Comparison of ENCODE assay signal across 17 mouse cellular contexts in the genomic region with DNA sequence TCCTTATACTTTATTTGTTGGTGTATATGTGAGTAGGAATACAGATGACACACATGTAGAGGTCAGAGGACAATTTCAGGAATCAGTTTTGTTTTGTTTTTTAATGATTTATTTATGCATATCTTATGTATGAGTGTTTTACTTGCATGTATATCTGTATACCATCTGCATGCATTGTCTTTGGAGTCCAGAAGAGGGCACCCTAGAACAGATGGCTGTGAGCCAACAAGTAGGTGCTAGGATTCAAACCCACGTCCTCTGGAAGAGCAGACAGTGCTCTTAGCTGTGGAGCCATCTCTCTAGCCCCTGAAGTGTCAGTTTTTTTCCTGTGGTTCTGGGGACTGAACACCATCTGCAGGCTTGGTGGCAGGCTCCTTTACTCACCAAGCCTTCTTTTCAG. TPM values are rescaled to one million over a fixed set of nuclear protein-coding genes. Genes with fewer than 3 reads are reported as not detected.
DNase-seq lines count a peak whose midpoint lies in the region; ATAC-seq and TF ChIP-seq lines count a peak whose summit lies in the region.
"Had no signal": no experiment of that assay in that cellular context is flagged by ENCODE, and none has a peak within 500 bp of the region (broad histone marks: within the 10 kb centered on the region; RNA-seq: fewer than 3 reads in every experiment).

No protein-coding gene starts in this region.

- no peak overlapping the region for H3K4me2 ChIP-seq in intestine, postnatal 0 days (replicated peaks; ENCODE audit: low read depth)
- no peak overlapping the region for H3K4me2 ChIP-seq in intestine, embryonic 15.5 days (replicated peaks)
- H3K4me2 ChIP-seq in lung, postnatal 0 days (replicated peaks; ENCODE audit: low read depth, low read length), result no peak overlapping the region
- H3K4me2 ChIP-seq: heart, embryonic 15.5 days; hindbrain, embryonic 12.5 days; liver, embryonic 13.5 days; neural tube, embryonic 15.5 days had no signal

- ATAC-seq in intestine, postnatal 0 days, result no peak
- ATAC-seq in intestine, embryonic 15.5 days, result no peak
- ATAC-seq in lung, postnatal 0 days, result no peak

- H3K9me3 ChIP-seq in intestine, postnatal 0 days (ENCODE audit: control insufficient read depth), result no peaks in the 10 kb centered on the region
- no peaks in the 10 kb centered on the region for H3K9me3 ChIP-seq in intestine, embryonic 15.5 days
- no peaks in the 10 kb centered on the region for H3K9me3 ChIP-seq in lung, postnatal 0 days (ENCODE audit: low read length)
- no peaks in the 10 kb centered on the region for H3K9me3 ChIP-seq in ES-Bruce4 (replicated peaks; ENCODE audit: control insufficient read depth, insufficient read depth, low read length, poor library complexity, severe bottlenecking)
- H3K9me3 ChIP-seq: embryonic facial prominence, embryonic 10.5 days; G1E; heart, embryonic 15.5 days; hindbrain, embryonic 12.5 days; liver, embryonic 13.5 days; neural tube, embryonic 15.5 days had no signal

- peaks cover 46% of the 10 kb centered on the region for H3K36me3 ChIP-seq in intestine, postnatal 0 days (ENCODE audit: control insufficient read depth, insufficient read depth)
- peaks cover 29% of the 10 kb centered on the region for H3K36me3 ChIP-seq in intestine, embryonic 15.5 days
- H3K36me3 ChIP-seq in lung, postnatal 0 days (ENCODE audit: insufficient read depth, low read length), result peaks cover 6% of the 10 kb centered on the region; the same call in 1 of the 2 replicates
- H3K36me3 ChIP-seq in ES-Bruce4 (ENCODE audit: control insufficient read depth, insufficient read depth, low read length, poor library complexity, severe bottlenecking), result peaks cover 52% of the 10 kb centered on the region

- no peak for TF ChIP-seq EP300 in lung, postnatal 0 days (IDR thresholded peaks at IDR 0.05)
- no peak for TF ChIP-seq EP300 in ES-Bruce4 (IDR thresholded peaks at IDR 0.05; ENCODE audit: insufficient read depth, low read depth, low read length)

- H3K4me3 ChIP-seq in intestine, postnatal 0 days (ENCODE audit: low read depth, low read length), result no peak overlapping the region
- H3K4me3 ChIP-seq in intestine, embryonic 15.5 days (replicated peaks), result no peak overlapping the region
- no peak overlapping the region for H3K4me3 ChIP-seq in lung, postnatal 0 days (ENCODE audit: low read depth, low read length)
- H3K4me3 ChIP-seq in ES-Bruce4 (ENCODE audit: low read depth, low read length), result no peak overlapping the region
- no peak overlapping the region for H3K4me3 ChIP-seq in cortical plate, adult 2 months (ENCODE audit: insufficient read depth, low read length)
- H3K4me3 ChIP-seq: embryonic facial prominence, embryonic 10.5 days; heart, embryonic 15.5 days; hindbrain, embryonic 12.5 days; liver, embryonic 13.5 days; neural tube, embryonic 15.5 days had no signal

- no peaks in the 10 kb centered on the region for H3K4me1 ChIP-seq in intestine, postnatal 0 days (replicated peaks; ENCODE audit: control insufficient read depth, insufficient read depth, low read length)
- H3K4me1 ChIP-seq in intestine, embryonic 15.5 days (replicated peaks), result no peaks in the 10 kb centered on the region
- no peaks in the 10 kb centered on the region for H3K4me1 ChIP-seq in lung, postnatal 0 days (ENCODE audit: insufficient read depth, low read depth, low read length)
- no peaks in the 10 kb centered on the region for H3K4me1 ChIP-seq in ES-Bruce4 (ENCODE audit: control insufficient read depth, insufficient read depth, low read length)
- H3K4me1 ChIP-seq in cortical plate, adult 2 months (ENCODE audit: control insufficient read depth, insufficient read depth, low read length), result no peaks in the 10 kb centered on the region
- H3K4me1 ChIP-seq: embryonic facial prominence, embryonic 10.5 days; heart, embryonic 15.5 days; hindbrain, embryonic 12.5 days; liver, embryonic 13.5 days; neural tube, embryonic 15.5 days had no signal

- no peaks in the 10 kb centered on the region for H3K27me3 ChIP-seq in intestine, postnatal 0 days (replicated peaks; ENCODE audit: control insufficient read depth, insufficient read depth, low read length)
- no peaks in the 10 kb centered on the region for H3K27me3 ChIP-seq in intestine, embryonic 15.5 days (replicated peaks)
- H3K27me3 ChIP-seq in lung, postnatal 0 days (replicated peaks; ENCODE audit: insufficient read depth, low read length), result no peaks in the 10 kb centered on the region
- H3K27me3 ChIP-seq in ES-Bruce4 (ENCODE audit: control insufficient read depth, insufficient read depth, low read length, poor library complexity, severe bottlenecking), result no peaks in the 10 kb centered on the region
- H3K27me3 ChIP-seq: heart, embryonic 15.5 days; hindbrain, embryonic 12.5 days; liver, embryonic 13.5 days; neural tube, embryonic 15.5 days had no signal

- TF ChIP-seq CTCF in intestine, postnatal 0 days (IDR thresholded peaks at IDR 0.05; ENCODE audit: low read depth), result peak; percentile 60
- TF ChIP-seq CTCF in lung, postnatal 0 days (IDR thresholded peaks at IDR 0.05), result peak; percentile 52
- peak; percentile 17 for TF ChIP-seq CTCF in ES-Bruce4 (IDR thresholded peaks at IDR 0.05; ENCODE audit: low read depth, low read length)
- 0 out of 2 replicates have a peak, but pooled peaks have one; percentile 12 for TF ChIP-seq CTCF in cortical plate, adult 2 months (IDR thresholded peaks at IDR 0.05; ENCODE audit: extremely low read depth, insufficient read depth, low read length)

- no peak overlapping the region for H3K9ac ChIP-seq in intestine, postnatal 0 days (ENCODE audit: low read depth, low read length)
- no peak overlapping the region for H3K9ac ChIP-seq in intestine, embryonic 15.5 days
- H3K9ac ChIP-seq in lung, postnatal 0 days (replicated peaks; ENCODE audit: low read depth), result no peak overlapping the region
- no peak overlapping the region for H3K9ac ChIP-seq in ES-Bruce4 (ENCODE audit: low read depth, poor library complexity, severe bottlenecking)
- H3K9ac ChIP-seq: heart, embryonic 15.5 days; hindbrain, embryonic 12.5 days; liver, embryonic 13.5 days; neural tube, embryonic 15.5 days had no signal

- H3K27ac ChIP-seq in intestine, postnatal 0 days (ENCODE audit: low read depth, low read length), result no peak overlapping the region
- no peak overlapping the region for H3K27ac ChIP-seq in intestine, embryonic 15.5 days
- no peak overlapping the region for H3K27ac ChIP-seq in lung, postnatal 0 days (ENCODE audit: low read length)
- H3K27ac ChIP-seq in ES-Bruce4 (ENCODE audit: insufficient read depth, low read length), result no peak overlapping the region
- no peak overlapping the region for H3K27ac ChIP-seq in cortical plate, adult 2 months (ENCODE audit: insufficient read depth, low read length)
- H3K27ac ChIP-seq: embryonic facial prominence, embryonic 10.5 days; heart, embryonic 15.5 days; hindbrain, embryonic 12.5 days; liver, embryonic 13.5 days; neural tube, embryonic 15.5 days had no signal

- no peak for TF ChIP-seq POLR2A in ES-Bruce4 (IDR thresholded peaks at IDR 0.05; ENCODE audit: insufficient read depth, low read length)
- no peak for TF ChIP-seq POLR2A in cortical plate, adult 2 months (IDR thresholded peaks at IDR 0.05; ENCODE audit: extremely low read depth, insufficient read depth, low read length)

- no peak for DNase-seq in lung, postnatal 0 days (ENCODE audit: low spot score)
- DNase-seq in lung, postnatal 14 days, result no peak
- DNase-seq in yolk sac, embryonic 10.5 days (ENCODE audit: low spot score), result no peak
- DNase-seq in embryo, embryonic 11 days, result no peak
- DNase-seq: cerebellum, adult 8-10 months; gastrocnemius, postnatal 36 days; kidney, adult 8-10 months; liver, embryonic 13.5 days had no signal

- WGBS in intestine, postnatal 0 days, result 75% methylated on average over 1 of the region's 1 CpGs
- WGBS in intestine, embryonic 15.5 days, result 72% methylated on average over 1 of the region's 1 CpGs
- WGBS in lung, postnatal 0 days, result 47% methylated on average over 1 of the region's 1 CpGs

RNA-seq across cellular contexts. Expression of gene Mrpl45, which starts 9.7 kb away (rescaled TPM):
- polyA plus RNA-seq in intestine, postnatal 0 days (2015; fragmentation: Nextera tagmentation; extraction: Ambion mirVana), result 40.2 and 40.5 TPM in 2 replicates
- 55.4 and 60.3 TPM in 2 replicates for polyA plus RNA-seq in intestine, embryonic 15.5 days (2015; fragmentation: Nextera tagmentation; extraction: Ambion mirVana)
- 19.2 and 22.4 TPM in 2 replicates for polyA plus RNA-seq in lung, postnatal 0 days (2015; fragmentation: Nextera tagmentation; extraction: Ambion mirVana)
- 92.7 and 103 TPM in 2 replicates for polyA plus RNA-seq in ES-Bruce4 (2011; ENCODE audit: insufficient read depth, insufficient read length, low read depth, missing spikeins)
- polyA plus RNA-seq in cortical plate, adult 2 months (2012; rRNA removed), result 27.7 and 29.5 TPM in 2 replicates

RNA-seq across cellular contexts. Expression of gene Gpr179, which starts 26.7 kb away (rescaled TPM):
- polyA plus RNA-seq in intestine, postnatal 0 days (2015; fragmentation: Nextera tagmentation; extraction: Ambion mirVana), result 0.07 and 0.20 TPM in 2 replicates
- polyA plus RNA-seq in intestine, embryonic 15.5 days (2015; fragmentation: Nextera tagmentation; extraction: Ambion mirVana), result 0.10 and 0.20 TPM in 2 replicates
- polyA plus RNA-seq in lung, postnatal 0 days (2015; fragmentation: Nextera tagmentation; extraction: Ambion mirVana), result 0.23 and 0.24 TPM in 2 replicates
- polyA plus RNA-seq in ES-Bruce4 (2011; ENCODE audit: insufficient read depth, insufficient read length, low read depth, missing spikeins), result 0.14 and 0.24 TPM in 2 replicates
- 0.15 and 0.21 TPM in 2 replicates for polyA plus RNA-seq in cortical plate, adult 2 months (2012; rRNA removed)
- polyA plus RNA-seq: liver, embryonic 13.5 days had no signal

RNA-seq across cellular contexts. Expression of gene Socs7, which starts 37.1 kb away (rescaled TPM):
- polyA plus RNA-seq in intestine, postnatal 0 days (2015; fragmentation: Nextera tagmentation; extraction: Ambion mirVana), result 2.4 and 2.5 TPM in 2 replicates
- polyA plus RNA-seq in intestine, embryonic 15.5 days (2015; fragmentation: Nextera tagmentation; extraction: Ambion mirVana), result 2.6 and 3.5 TPM in 2 replicates
- 2.4 and 2.5 TPM in 2 replicates for polyA plus RNA-seq in lung, postnatal 0 days (2015; fragmentation: Nextera tagmentation; extraction: Ambion mirVana)
- 21.1 and 25.5 TPM in 2 replicates for polyA plus RNA-seq in ES-Bruce4 (2011; ENCODE audit: insufficient read depth, insufficient read length, low read depth, missing spikeins)
- polyA plus RNA-seq in cortical plate, adult 2 months (2012; rRNA removed), result 47.9 and 49.7 TPM in 2 replicates

RNA-seq across cellular contexts. Expression of gene Npepps, which starts 44.8 kb away (rescaled TPM):
- polyA plus RNA-seq in intestine, postnatal 0 days (2015; fragmentation: Nextera tagmentation; extraction: Ambion mirVana), result 41.9 and 54.7 TPM in 2 replicates
- polyA plus RNA-seq in intestine, embryonic 15.5 days (2015; fragmentation: Nextera tagmentation; extraction: Ambion mirVana), result 77.3 and 84.1 TPM in 2 replicates
- polyA plus RNA-seq in lung, postnatal 0 days (2015; fragmentation: Nextera tagmentation; extraction: Ambion mirVana), result 47.5 and 54.3 TPM in 2 replicates
- 213 and 223 TPM in 2 replicates for polyA plus RNA-seq in ES-Bruce4 (2011; ENCODE audit: insufficient read depth, insufficient read length, low read depth, missing spikeins)
- 81.2 and 88.0 TPM in 2 replicates for polyA plus RNA-seq in cortical plate, adult 2 months (2012; rRNA removed)
